Mouse (Mus musculus): ENCODE results near the gene 4930519P11Rik. TPM values are rescaled to one million over a fixed set of nuclear protein-coding genes. Genes with fewer than 3 reads are reported as not detected.

The 4930519P11Rik gene
- total and polyA plus RNA-seq, 3 experiments, result 0.22 TPM; not detected in 2

GRCm38 (mm10) chr2:154633876-154634644 is 20.8 kb upstream of the 4930519P11Rik start:
- no peaks in the 10 kb centered on the region for H3K9me3 ChIP-seq (replicated peaks; ENCODE audit: insufficient read depth, low read length)
- H3K9ac ChIP-seq (ENCODE audit: control insufficient read depth, low read depth, low read length, poor library complexity, severe bottlenecking), result no peak overlapping the region
- H3K4me3 ChIP-seq (ENCODE audit: control insufficient read depth in 1 of 2, insufficient read depth in 1 of 2, low read depth in 2 of 2, low read length in 2 of 2), result no peak overlapping the region
- H3K4me1 ChIP-seq (ENCODE audit: control insufficient read depth in 1 of 2, insufficient read depth in 2 of 2, low read length in 2 of 2), result peaks cover 8 to 12% of the 10 kb centered on the region in 2 experiments
- H3K27me3 ChIP-seq (ENCODE audit: control insufficient read depth in 1 of 2, insufficient read depth in 2 of 2, low read length in 2 of 2), result no peaks in the 10 kb centered on the region
- TF ChIP-seq CHD2 (IDR thresholded peaks at IDR 0.05; ENCODE audit: low read length) (no peak), ETS1 (IDR thresholded peaks at IDR 0.05; ENCODE audit: low read depth, low read length) (no peak), USF1 (IDR thresholded peaks at IDR 0.05; ENCODE audit: low read depth, low read length) (no peak), ELF1 (IDR thresholded peaks at IDR 0.05; ENCODE audit: low read depth, low read length) (no peak), SIN3A (IDR thresholded peaks at IDR 0.05; ENCODE audit: low read length) (no peak), USF2 (IDR thresholded peaks at IDR 0.05; ENCODE audit: borderline replicate concordance in 1 of 2, insufficient read depth in 1 of 2, low read depth in 1 of 2, low read length in 2 of 2) (no peak), JUND (IDR thresholded peaks at IDR 0.05; ENCODE audit: low read depth, low read length) (no peak), TCF12 (IDR thresholded peaks at IDR 0.05; ENCODE audit: low read depth, low read length) (no peak), BHLHE40 (IDR thresholded peaks at IDR 0.05; ENCODE audit: borderline replicate concordance, low read depth, low read length) (no peak), ZMIZ1 (IDR thresholded peaks at IDR 0.05; ENCODE audit: low read depth, low read length) (no peak), POLR2AphosphoS2 (IDR thresholded peaks at IDR 0.05; ENCODE audit: low read length) (no peak), KAT2A (conservative IDR thresholded peaks at IDR 0.05; ENCODE audit: low read depth, low read length) (no peak), TBP (IDR thresholded peaks at IDR 0.05; ENCODE audit: low read depth, low read length) (no peak), MYB (IDR thresholded peaks at IDR 0.05; ENCODE audit: low read depth, low read length) (no peak), NRF1 (IDR thresholded peaks at IDR 0.05; ENCODE audit: insufficient read depth, low read depth, low read length, poor library complexity, severe bottlenecking) (no peak), ZNF384 (IDR thresholded peaks at IDR 0.05; ENCODE audit: low read depth, low read length) (no peak)
- H3K79me2 ChIP-seq (ENCODE audit: control insufficient read depth, insufficient read depth, low read length, poor library complexity), result no peaks in the 10 kb centered on the region
- H3K36me3 ChIP-seq (ENCODE audit: control insufficient read depth in 1 of 2, insufficient read depth in 2 of 2, low read length in 2 of 2), result peaks cover 0 to 6% of the 10 kb centered on the region in 2 experiments; a peak in 1 of 4 replicates
- DNase-seq (ENCODE audit: low read depth, low spot score), result no peak
- H3K27ac ChIP-seq (ENCODE audit: control insufficient read depth, low read depth, low read length), result no peak overlapping the region

DNA sequence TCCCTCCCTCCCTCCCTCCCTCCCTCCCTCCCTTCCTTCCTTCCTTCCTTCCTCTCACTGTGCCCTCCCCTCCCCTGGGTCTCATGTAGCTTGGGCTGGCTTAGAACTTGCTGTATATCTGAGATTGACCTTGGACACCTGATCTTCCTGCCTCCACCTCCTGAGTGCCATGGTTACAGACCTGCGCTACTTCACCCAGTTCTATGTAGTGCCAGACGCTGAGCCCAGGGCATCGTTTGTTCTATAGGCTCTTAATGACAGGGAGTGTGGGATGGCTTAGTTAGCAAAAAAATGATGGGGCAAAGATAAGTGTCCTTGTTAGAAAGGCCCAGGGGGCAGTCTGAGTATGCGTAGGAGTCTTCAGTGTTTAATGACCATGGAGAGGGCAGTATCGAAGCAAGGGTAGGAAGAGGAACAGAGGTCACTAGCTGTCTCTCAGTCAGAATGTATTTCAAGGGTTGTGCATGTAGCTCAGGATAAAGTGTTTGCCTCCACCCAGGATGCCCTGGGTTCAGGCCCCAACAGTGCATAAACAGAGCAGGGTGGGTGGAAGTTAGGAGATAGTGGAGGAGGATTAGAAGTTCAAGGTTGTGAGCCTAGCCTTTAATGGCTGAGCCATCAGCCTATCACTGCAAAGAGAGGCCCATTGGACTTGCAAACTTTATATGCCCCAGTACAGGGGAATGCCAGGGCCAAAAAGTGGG is 20.0 kb upstream of the 4930519P11Rik start:
- H3K4me3 ChIP-seq (ENCODE audit: control insufficient read depth in 1 of 2, insufficient read depth in 1 of 2, low read depth in 2 of 2, low read length in 2 of 2), result no peak overlapping the region
- TF ChIP-seq MYC (IDR thresholded peaks at IDR 0.05; ENCODE audit: low read depth, low read length) (no peak), ZC3H11A (IDR thresholded peaks at IDR 0.05; ENCODE audit: low read depth, low read length) (no peak), E2F4 (IDR thresholded peaks at IDR 0.05; ENCODE audit: borderline replicate concordance, low read depth, low read length) (no peak), ETS1 (IDR thresholded peaks at IDR 0.05; ENCODE audit: low read depth, low read length) (no peak), RAD21 (IDR thresholded peaks at IDR 0.05; ENCODE audit: low read depth, low read length) (no peak), MXI1 (IDR thresholded peaks at IDR 0.05; ENCODE audit: low read depth, low read length) (no peak), RCOR1 (IDR thresholded peaks at IDR 0.05; ENCODE audit: low read depth, low read length) (no peak), MAX (IDR thresholded peaks at IDR 0.05; ENCODE audit: low read length) (no peak), KAT2A (conservative IDR thresholded peaks at IDR 0.05; ENCODE audit: low read depth, low read length) (no peak), CTCF (IDR thresholded peaks at IDR 0.05 in 2 of 3, conservative IDR thresholded peaks at IDR 0.05 in 1 of 3; ENCODE audit: control insufficient read depth in 1 of 3, insufficient read depth in 1 of 3, low read depth in 2 of 3, low read length in 3 of 3, poor library complexity in 1 of 3, severe bottlenecking in 1 of 3) (no peak), MYB (IDR thresholded peaks at IDR 0.05; ENCODE audit: low read depth, low read length) (no peak)
- H3K79me2 ChIP-seq (ENCODE audit: control insufficient read depth, insufficient read depth, low read length, poor library complexity), result no peaks in the 10 kb centered on the region
- H3K9me3 ChIP-seq (replicated peaks; ENCODE audit: insufficient read depth, low read length), result no peaks in the 10 kb centered on the region
- no peak overlapping the region for H3K9ac ChIP-seq (ENCODE audit: control insufficient read depth, low read depth, low read length, poor library complexity, severe bottlenecking)
- no peak overlapping the region for H3K27ac ChIP-seq (ENCODE audit: control insufficient read depth, low read depth, low read length)
- peaks cover 0 to 6% of the 10 kb centered on the region in 2 experiments; a peak in 1 of 4 replicates for H3K36me3 ChIP-seq (ENCODE audit: control insufficient read depth in 1 of 2, insufficient read depth in 2 of 2, low read length in 2 of 2)
- DNase-seq (ENCODE audit: low read depth, low spot score), result peak; percentile 31
- H3K27me3 ChIP-seq (ENCODE audit: control insufficient read depth in 1 of 2, insufficient read depth in 2 of 2, low read length in 2 of 2), result no peaks in the 10 kb centered on the region
- peaks cover 8 to 12% of the 10 kb centered on the region in 2 experiments for H3K4me1 ChIP-seq (ENCODE audit: control insufficient read depth in 1 of 2, insufficient read depth in 2 of 2, low read length in 2 of 2)

Measured in MEL (cell line).